8 mouse cellular contexts compared by ENCODE assay signal in genomic region chr5:31048763-31049641, GRCm38 (mm10). TPM values are rescaled to one million over a fixed set of nuclear protein-coding genes. Genes with fewer than 3 reads are reported as not detected.
DNase-seq lines count a peak whose midpoint lies in the region; ATAC-seq and TF ChIP-seq lines count a peak whose summit lies in the region.

TSS of gene Slc5a6 (minus strand) at chr5:31048924.

- H3K27ac ChIP-seq in heart, embryonic 11.5 days (ENCODE audit: low read depth, low read length): peak within 1 kb of the TSS; percentile 98
- H3K27ac ChIP-seq in kidney, embryonic 15.5 days: peak within 1 kb of the TSS; percentile 98
- H3K27ac ChIP-seq in liver, adult 2 months (replicated peaks; ENCODE audit: insufficient read depth, low read depth, low read length): peak within 1 kb of the TSS; percentile 96
- H3K27ac ChIP-seq in stomach, postnatal 0 days (replicated peaks): peak within 1 kb of the TSS; percentile 99

- TF ChIP-seq EP300 in stomach, postnatal 0 days (optimal IDR thresholded peaks at IDR 0.05): no peak

- TF ChIP-seq CTCF in liver, adult 2 months (IDR thresholded peaks at IDR 0.05; ENCODE audit: low read depth, low read length): peak; percentile 55; the same call in 1 of the 2 replicates
- TF ChIP-seq CTCF in stomach, postnatal 0 days (IDR thresholded peaks at IDR 0.05; ENCODE audit: low read depth): peak; percentile 75

- H3K4me1 ChIP-seq in heart, embryonic 11.5 days (ENCODE audit: control insufficient read depth, insufficient read depth, low read length): no peaks in the 10 kb centered on the region
- H3K4me1 ChIP-seq in kidney, embryonic 15.5 days: peaks cover 20% of the 10 kb centered on the region
- peaks cover 2% of the 10 kb centered on the region for H3K4me1 ChIP-seq in liver, adult 2 months (ENCODE audit: control insufficient read depth, insufficient read depth, low read length)
- H3K4me1 ChIP-seq in stomach, postnatal 0 days (replicated peaks; ENCODE audit: control insufficient read depth, insufficient read depth): no peaks in the 10 kb centered on the region

- H3K9me3 ChIP-seq in heart, embryonic 11.5 days (replicated peaks; ENCODE audit: control insufficient read depth, low read length): no peaks in the 10 kb centered on the region
- H3K9me3 ChIP-seq in kidney, embryonic 15.5 days (replicated peaks): no peaks in the 10 kb centered on the region
- H3K9me3 ChIP-seq in stomach, postnatal 0 days (ENCODE audit: control insufficient read depth, low read length): no peaks in the 10 kb centered on the region

- peak within 1 kb of the TSS; percentile 76 for H3K4me3 ChIP-seq in heart, embryonic 11.5 days (ENCODE audit: low read depth, low read length)
- peak within 1 kb of the TSS; percentile 76 for H3K4me3 ChIP-seq in kidney, embryonic 15.5 days (replicated peaks)
- H3K4me3 ChIP-seq in liver, adult 2 months (ENCODE audit: insufficient read depth, low read depth, low read length): peak within 1 kb of the TSS; percentile 80
- peak within 1 kb of the TSS; percentile 74 for H3K4me3 ChIP-seq in stomach, postnatal 0 days (ENCODE audit: low read depth, low read length)

- no peak for TF ChIP-seq POLR2A in liver, adult 2 months (IDR thresholded peaks at IDR 0.05; ENCODE audit: extremely low read depth, insufficient read depth, low read length)

- H3K79me2 ChIP-seq in liver, adult 2 months (ENCODE audit: control insufficient read depth, insufficient read depth, low read length): no peaks in the 10 kb centered on the region

- peak within 1 kb of the TSS; percentile 73 for H3K4me2 ChIP-seq in heart, embryonic 11.5 days
- peak within 1 kb of the TSS; percentile 88 for H3K4me2 ChIP-seq in kidney, embryonic 15.5 days
- H3K4me2 ChIP-seq in stomach, postnatal 0 days (replicated peaks; ENCODE audit: low read depth): peak within 1 kb of the TSS; percentile 74

- H3K36me3 ChIP-seq in heart, embryonic 11.5 days (ENCODE audit: control insufficient read depth, insufficient read depth, low read length): no peaks in the 10 kb centered on the region
- H3K36me3 ChIP-seq in kidney, embryonic 15.5 days: peaks cover 17% of the 10 kb centered on the region
- H3K36me3 ChIP-seq in liver, adult 2 months (ENCODE audit: control insufficient read depth, insufficient read depth, low read length): peaks cover 3% of the 10 kb centered on the region; the same call in 1 of the 2 replicates
- peaks cover 2% of the 10 kb centered on the region; the same call in 1 of the 2 replicates for H3K36me3 ChIP-seq in stomach, postnatal 0 days (ENCODE audit: control insufficient read depth, insufficient read depth, low read length)

- ATAC-seq in heart, embryonic 11.5 days (replicated peaks; ENCODE audit: insufficient number of reproducible peaks, low FRiP score, low TSS enrichment): peak; percentile 43; the same call in 1 of the 2 replicates
- peak; percentile 47 for ATAC-seq in kidney, embryonic 15.5 days (replicated peaks; ENCODE audit: low FRiP score)
- peak; percentile 32; the same call in 1 of the 2 replicates for ATAC-seq in monocyte, adult 5-6 weeks (replicated peaks; ENCODE audit: insufficient number of reproducible peaks, low FRiP score, low TSS enrichment, poor library complexity, severe bottlenecking)
- ATAC-seq in stomach, postnatal 0 days (ENCODE audit: low FRiP score, low TSS enrichment): peak; percentile 51

- H3K9ac ChIP-seq in heart, embryonic 11.5 days (ENCODE audit: low read depth, low read length): peak within 1 kb of the TSS; percentile 89
- peak within 1 kb of the TSS; percentile 78 for H3K9ac ChIP-seq in kidney, embryonic 15.5 days
- peak within 1 kb of the TSS; percentile 87 for H3K9ac ChIP-seq in liver, adult 2 months (ENCODE audit: low read depth, low read length)
- peak within 1 kb of the TSS; percentile 94 for H3K9ac ChIP-seq in stomach, postnatal 0 days (ENCODE audit: low read length)

- peak; percentile 65 to 70 for DNase-seq in B cell, adult 2 months
- DNase-seq in adrenal gland, adult (ENCODE audit: inconsistent age in 2 of 2, low spot score in 1 of 2): peak; percentile 65 to 87
- peak; percentile 81 for DNase-seq in embryo, embryonic 10.5 days (ENCODE audit: low spot score)
- peak; percentile 84 for DNase-seq in liver, adult 2 months (ENCODE audit: extremely low read depth, low read depth, low spot score)
- peak; percentile 52 for DNase-seq in stomach, postnatal 0 days (ENCODE audit: low spot score)

- 1% methylated on average over 23 of the region's 23 CpGs for WGBS in heart, embryonic 11.5 days (ENCODE audit: insufficient replicate concordance)
- under 1% methylated on average over 23 of the region's 23 CpGs for WGBS in kidney, embryonic 15.5 days
- under 1% methylated on average over 23 of the region's 23 CpGs for WGBS in liver, adult 2 months
- 0% methylated on average over 23 of the region's 23 CpGs for WGBS in stomach, postnatal 0 days

- no peaks in the 10 kb centered on the region for H3K27me3 ChIP-seq in heart, embryonic 11.5 days (ENCODE audit: control insufficient read depth, insufficient read depth, low read length)
- H3K27me3 ChIP-seq in kidney, embryonic 15.5 days: no peaks in the 10 kb centered on the region
- no peaks in the 10 kb centered on the region for H3K27me3 ChIP-seq in liver, adult 2 months (ENCODE audit: control insufficient read depth, insufficient read depth, low read length)
- no peaks in the 10 kb centered on the region for H3K27me3 ChIP-seq in stomach, postnatal 0 days (ENCODE audit: control insufficient read depth, insufficient read depth, low read length)

RNA-seq across cellular contexts. Expression of gene Slc5a6, which starts in this region (rescaled TPM):
- 5.4 and 7.1 TPM in 2 replicates for polyA plus RNA-seq in heart, embryonic 11.5 days (2014; fragmentation: Nextera tagmentation; extraction: Ambion mirVana)
- polyA plus RNA-seq in kidney, embryonic 15.5 days (2015; fragmentation: Nextera tagmentation; extraction: Ambion mirVana): 10.4 and 11.8 TPM in 2 replicates
- 6.1 and 6.7 TPM in 2 replicates for total RNA-seq in liver, adult 2 months (2014; rRNA removed)
- 15.5 and 16.2 TPM in 2 replicates for polyA plus RNA-seq in liver, adult 2 months (2012; rRNA removed)
- total RNA-seq in monocyte, adult 5-6 weeks (2017): 0.38 to 3.7 TPM (median 3.0 TPM) in 3 replicates
- 4.2 TPM in 2 replicates for polyA plus RNA-seq in stomach, postnatal 0 days (2015; fragmentation: Nextera tagmentation; extraction: Ambion mirVana)

Comparison
In these comparisons a context has a peak if more than half of its experiments do, and no peak if none do; other contexts are left out.
1. Peak in every context shown above with its lines: DNase-seq, ATAC-seq, H3K4me3 ChIP-seq and H3K27ac ChIP-seq.